Mouse (Mus musculus): Measurements from ENCODE around the gene Phb.

DNA sequence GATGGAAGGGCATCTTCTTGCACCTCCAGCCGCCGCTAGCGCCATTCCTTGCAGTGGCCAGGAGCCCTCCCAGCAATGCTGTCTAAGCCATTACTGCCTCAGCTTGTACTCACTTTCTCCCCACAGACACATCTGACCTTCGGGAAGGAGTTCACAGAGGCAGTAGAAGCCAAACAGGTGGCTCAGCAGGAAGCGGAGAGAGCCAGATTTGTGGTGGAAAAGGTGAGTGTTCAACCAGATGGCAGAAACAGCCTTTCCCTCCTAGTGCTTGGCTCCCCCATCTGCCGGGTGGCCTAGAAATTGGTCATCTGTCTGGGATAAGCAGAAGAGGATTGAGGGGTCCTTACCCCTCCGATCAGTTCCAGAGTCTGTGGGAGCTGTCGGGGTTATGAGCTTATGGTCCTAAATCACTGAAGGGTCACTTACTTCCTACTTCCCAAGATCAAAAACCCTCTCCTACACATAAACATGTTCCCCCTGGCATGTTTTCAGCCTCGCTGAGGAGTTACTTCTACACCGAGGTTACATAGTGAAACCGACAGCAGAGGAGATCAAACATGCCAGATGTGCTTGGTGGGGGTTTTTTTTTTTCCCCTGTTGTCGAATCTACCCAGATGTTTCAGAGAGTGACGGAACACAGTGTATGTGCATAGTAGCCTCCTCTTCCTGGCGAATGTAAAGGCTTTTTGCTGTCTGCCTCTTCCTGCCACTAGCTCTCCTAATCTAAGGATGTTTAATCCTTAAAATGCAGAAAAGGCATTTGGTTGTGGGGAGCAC is 11.4 kb downstream of the Phb start:
- TF ChIP-seq CTCF (IDR thresholded peaks at IDR 0.05; ENCODE audit: extremely low read depth, insufficient read depth, low read length) = no peak
- no peak for TF ChIP-seq POLR2A (IDR thresholded peaks at IDR 0.05; ENCODE audit: extremely low read depth, insufficient read depth, low read length)

Measured in cortical plate, adult 2 months (tissue).